Mouse (Mus musculus): ENCODE measurements at regions not wholly inside any gene's neighbourhood (a gene's known extent, or its start where the extent isn't known, plus 50 kb on each side); places are given as distances from the start of the nearest gene placed in this dataset.
A peak's percentile ranks its signal among the peaks of the same experiment; 100 is the strongest.

GRCm38 (mm10) chr3:33914386-33914785 is 70.3 kb upstream of the Ccdc39 start:
- Histone ChIP-seq H3K9me3 (ENCODE audit: low read length) (no peaks in the 10 kb centered on the region), H3K4me3 (replicated peaks; ENCODE audit: low read length) (no peak overlapping the region), H3K36me3 (ENCODE audit: insufficient read depth, low read length) (no peaks in the 10 kb centered on the region), H3K4me1 (replicated peaks; ENCODE audit: low read depth, low read length) (peaks cover 22% of the 10 kb centered on the region), H3K27me3 (ENCODE audit: insufficient read depth, low read length) (no peaks in the 10 kb centered on the region)
- TF ChIP-seq NANOG (IDR thresholded peaks at IDR 0.05; ENCODE audit: borderline replicate concordance, low read length) (no peak), POU5F1 (IDR thresholded peaks at IDR 0.05; ENCODE audit: borderline replicate concordance, low read length) (no peak), CTCF (conservative IDR thresholded peaks at IDR 0.05; ENCODE audit: low read length) (peak; percentile 50)

GRCm38 (mm10) chr3:33915777-33916176 is 71.7 kb upstream of the Ccdc39 start:
- H3K9me3 ChIP-seq (ENCODE audit: low read length) = no peaks in the 10 kb centered on the region
- TF ChIP-seq NANOG (IDR thresholded peaks at IDR 0.05; ENCODE audit: borderline replicate concordance, low read length) (no peak), CTCF (conservative IDR thresholded peaks at IDR 0.05; ENCODE audit: low read length) (peak; percentile 26; the same call in 1 of the 2 replicates), POU5F1 (IDR thresholded peaks at IDR 0.05; ENCODE audit: borderline replicate concordance, low read length) (no peak)
- peaks cover 22% of the 10 kb centered on the region for H3K4me1 ChIP-seq (replicated peaks; ENCODE audit: low read depth, low read length)
- H3K4me3 ChIP-seq (replicated peaks; ENCODE audit: low read length) = no peak overlapping the region
- H3K27me3 ChIP-seq (ENCODE audit: insufficient read depth, low read length) = no peaks in the 10 kb centered on the region
- H3K36me3 ChIP-seq (ENCODE audit: insufficient read depth, low read length) = no peaks in the 10 kb centered on the region

- Histone ChIP-seq H3K27me3 (ENCODE audit: insufficient read depth, low read length) (no peaks in the 10 kb centered on the region), H3K4me1 (replicated peaks; ENCODE audit: low read depth, low read length) (peaks cover 22% of the 10 kb centered on the region), H3K36me3 (ENCODE audit: insufficient read depth, low read length) (no peaks in the 10 kb centered on the region), H3K9me3 (ENCODE audit: low read length) (no peaks in the 10 kb centered on the region), H3K4me3 (replicated peaks; ENCODE audit: low read length) (no peak overlapping the region)
- TF ChIP-seq NANOG (IDR thresholded peaks at IDR 0.05; ENCODE audit: borderline replicate concordance, low read length) (no peak), POU5F1 (IDR thresholded peaks at IDR 0.05; ENCODE audit: borderline replicate concordance, low read length) (no peak), CTCF (conservative IDR thresholded peaks at IDR 0.05; ENCODE audit: low read length) (no peak)
Observed at GRCm38 (mm10) chr3:33916318-33916717, 72.2 kb upstream of the Ccdc39 start.

GRCm38 (mm10) chr3:33916818-33917217 is 72.7 kb upstream of the Ccdc39 start:
- H3K36me3 ChIP-seq (ENCODE audit: insufficient read depth, low read length) = no peaks in the 10 kb centered on the region
- H3K4me3 ChIP-seq (replicated peaks; ENCODE audit: low read length) = no peak overlapping the region
- no peak for TF ChIP-seq POU5F1 (IDR thresholded peaks at IDR 0.05; ENCODE audit: borderline replicate concordance, low read length)
- no peak for TF ChIP-seq CTCF (conservative IDR thresholded peaks at IDR 0.05; ENCODE audit: low read length)
- TF ChIP-seq NANOG (IDR thresholded peaks at IDR 0.05; ENCODE audit: borderline replicate concordance, low read length) = no peak
- peaks cover 17% of the 10 kb centered on the region for H3K4me1 ChIP-seq (replicated peaks; ENCODE audit: low read depth, low read length)
- no peaks in the 10 kb centered on the region for H3K27me3 ChIP-seq (ENCODE audit: insufficient read depth, low read length)
- H3K9me3 ChIP-seq (ENCODE audit: low read length) = no peaks in the 10 kb centered on the region

- no peak for TF ChIP-seq NANOG (IDR thresholded peaks at IDR 0.05; ENCODE audit: borderline replicate concordance, low read length)
- TF ChIP-seq CTCF (conservative IDR thresholded peaks at IDR 0.05; ENCODE audit: low read length) = peak; percentile 78
- no peaks in the 10 kb centered on the region for H3K27me3 ChIP-seq (ENCODE audit: insufficient read depth, low read length)
Observed at GRCm38 (mm10) chr3:33918785-33919184, 74.7 kb upstream of the Ccdc39 start.

GRCm38 (mm10) chr3:33925072-33925471 is 81.0 kb upstream of the Ccdc39 start:
- Histone ChIP-seq H3K27me3 (ENCODE audit: insufficient read depth, low read length) (no peaks in the 10 kb centered on the region), H3K9me3 (ENCODE audit: low read length) (peaks cover 6% of the 10 kb centered on the region; the same call in 1 of the 2 replicates), H3K4me1 (replicated peaks; ENCODE audit: low read depth, low read length) (no peaks in the 10 kb centered on the region), H3K36me3 (ENCODE audit: insufficient read depth, low read length) (no peaks in the 10 kb centered on the region), H3K4me3 (replicated peaks; ENCODE audit: low read length) (no peak overlapping the region)
- TF ChIP-seq CTCF (conservative IDR thresholded peaks at IDR 0.05; ENCODE audit: low read length) = peak; percentile 66
- no peak for TF ChIP-seq NANOG (IDR thresholded peaks at IDR 0.05; ENCODE audit: borderline replicate concordance, low read length)

More at GRCm38 (mm10) chr3:33918785-33919184, 74.7 kb upstream of the Ccdc39 start:
- no peak overlapping the region for H3K4me3 ChIP-seq (replicated peaks; ENCODE audit: low read length)
- no peaks in the 10 kb centered on the region for H3K9me3 ChIP-seq (ENCODE audit: low read length)
- no peaks in the 10 kb centered on the region for H3K36me3 ChIP-seq (ENCODE audit: insufficient read depth, low read length)
- 0 out of 2 replicates have a peak, but pooled peaks cover 10% of the 10 kb centered on the region for H3K4me1 ChIP-seq (replicated peaks; ENCODE audit: low read depth, low read length)

GRCm38 (mm10) chr3:33955064-33955463 is 64.7 kb upstream of the Fxr1 start:
- Histone ChIP-seq H3K27me3 (ENCODE audit: insufficient read depth, low read length) (0 out of 2 replicates have a peak, but pooled peaks cover 6% of the 10 kb centered on the region), H3K4me3 (replicated peaks; ENCODE audit: low read length) (no peak overlapping the region), H3K36me3 (ENCODE audit: insufficient read depth, low read length) (no peaks in the 10 kb centered on the region), H3K4me1 (replicated peaks; ENCODE audit: low read depth, low read length) (peaks cover 45% of the 10 kb centered on the region), H3K9me3 (ENCODE audit: low read length) (no peaks in the 10 kb centered on the region)
- TF ChIP-seq NANOG (IDR thresholded peaks at IDR 0.05; ENCODE audit: borderline replicate concordance, low read length) (no peak), CTCF (conservative IDR thresholded peaks at IDR 0.05; ENCODE audit: low read length) (no peak), POU5F1 (IDR thresholded peaks at IDR 0.05; ENCODE audit: borderline replicate concordance, low read length) (no peak)

GRCm38 (mm10) chr3:33955854-33956624 is 63.7 kb upstream of the Fxr1 start:
- H3K4me1 ChIP-seq (replicated peaks; ENCODE audit: low read depth, low read length) = peaks cover 45% of the 10 kb centered on the region
- TF ChIP-seq CTCF (conservative IDR thresholded peaks at IDR 0.05; ENCODE audit: low read length) (peak; percentile 91), POU5F1 (IDR thresholded peaks at IDR 0.05; ENCODE audit: borderline replicate concordance, low read length) (no peak)

More at GRCm38 (mm10) chr3:33955854-33956624, 63.7 kb upstream of the Fxr1 start:
- Histone ChIP-seq H3K4me3 (replicated peaks; ENCODE audit: low read length) (peak overlapping the region; percentile 24; the same call in 1 of the 2 replicates), H3K27me3 (ENCODE audit: insufficient read depth, low read length) (0 out of 2 replicates have a peak, but pooled peaks cover 6% of the 10 kb centered on the region), H3K9me3 (ENCODE audit: low read length) (no peaks in the 10 kb centered on the region), H3K36me3 (ENCODE audit: insufficient read depth, low read length) (no peaks in the 10 kb centered on the region)

Measured in E14TG2a.4 (cell line).